Mouse (Mus musculus): ENCODE results near the gene Gm10220.
"Not testable (repeated sequence)": the region's sequence is repeated elsewhere in the genome, so short reads cannot be mapped to it uniquely, and the experiment has no call there.

The Gm10220 gene

DNA sequence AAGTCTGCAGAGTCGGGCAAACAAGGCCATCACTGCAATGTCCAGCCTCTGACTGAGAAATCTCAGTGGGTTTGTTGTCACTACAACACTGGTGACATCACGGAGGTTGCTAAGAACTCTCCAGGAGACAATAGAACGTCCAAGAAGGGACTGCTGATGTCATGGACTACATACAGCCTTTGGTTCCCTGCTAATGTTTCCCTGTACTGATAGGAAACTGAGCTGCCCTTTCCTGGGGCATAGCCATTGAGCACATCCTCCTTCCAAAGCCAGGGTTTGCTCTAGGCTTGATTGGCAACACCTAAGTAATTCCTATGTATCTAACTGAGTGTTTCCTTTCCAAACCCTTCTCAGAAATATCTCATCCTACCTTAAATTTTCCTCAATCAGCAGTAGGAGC, at the start of gene Gm10220:
Gm10220 (minus strand) TSS at position 101 of the 400 bp plus-strand sequence.
- not testable (repeated sequence) for H3K27me3 ChIP-seq (ENCODE audit: control insufficient read depth, insufficient read depth, low read length, poor library complexity, severe bottlenecking); H3K36me3 ChIP-seq (ENCODE audit: control insufficient read depth, insufficient read depth, low read length, poor library complexity, severe bottlenecking); DNase-seq (ENCODE audit: low read depth, low spot score)

DNA sequence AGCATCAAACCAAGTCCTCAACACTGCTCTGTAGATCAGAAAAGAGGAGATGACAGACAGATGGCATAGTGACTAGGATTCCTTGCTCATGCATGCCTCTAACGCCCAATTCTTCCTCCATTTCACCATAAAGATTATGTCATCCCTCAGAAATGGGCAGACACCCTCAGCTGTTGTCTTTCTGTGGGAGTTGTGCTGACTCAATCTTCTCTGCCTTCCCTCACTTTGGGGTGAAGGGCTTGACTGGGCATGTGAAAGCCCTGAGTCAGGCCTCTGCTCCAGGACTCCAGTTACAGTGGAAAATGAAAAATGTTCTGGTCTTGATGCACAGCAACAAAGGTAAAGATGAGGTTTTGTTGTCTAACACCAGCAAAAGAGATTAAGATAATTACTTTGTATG, 48.6 kb upstream of the Gm10220 start:
- Histone ChIP-seq H3K27me3 (ENCODE audit: control insufficient read depth, insufficient read depth, low read length, poor library complexity, severe bottlenecking) (no peaks in the 10 kb centered on the region), H3K36me3 (ENCODE audit: control insufficient read depth, insufficient read depth, low read length, poor library complexity, severe bottlenecking) (no peaks in the 10 kb centered on the region)
- DNase-seq (ENCODE audit: low read depth, low spot score) = no peak

DNA sequence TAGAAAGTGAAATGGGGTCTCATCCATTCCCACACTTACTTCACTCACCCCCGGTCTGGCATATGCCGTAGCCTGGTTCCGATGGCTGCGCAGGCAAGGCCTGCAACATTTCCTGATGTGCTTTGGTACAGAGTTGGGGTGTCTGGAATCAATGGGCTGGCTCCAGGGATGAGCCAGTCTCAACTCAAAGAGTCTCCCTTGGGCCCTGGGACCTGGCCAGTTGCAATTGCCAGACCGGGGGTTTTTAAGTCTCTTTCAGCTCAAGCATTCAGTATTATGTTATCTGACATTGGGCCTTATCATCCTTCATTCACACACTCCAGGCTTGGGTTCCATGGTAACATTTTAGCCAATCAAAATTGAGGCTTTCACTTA, 44.6 kb upstream of the Gm10220 start:
- Histone ChIP-seq H3K36me3 (ENCODE audit: control insufficient read depth, insufficient read depth, low read length, poor library complexity, severe bottlenecking) (no peaks in the 10 kb centered on the region), H3K27me3 (ENCODE audit: control insufficient read depth, insufficient read depth, low read length, poor library complexity, severe bottlenecking) (no peaks in the 10 kb centered on the region)
- no peak for DNase-seq (ENCODE audit: low read depth, low spot score)

DNA sequence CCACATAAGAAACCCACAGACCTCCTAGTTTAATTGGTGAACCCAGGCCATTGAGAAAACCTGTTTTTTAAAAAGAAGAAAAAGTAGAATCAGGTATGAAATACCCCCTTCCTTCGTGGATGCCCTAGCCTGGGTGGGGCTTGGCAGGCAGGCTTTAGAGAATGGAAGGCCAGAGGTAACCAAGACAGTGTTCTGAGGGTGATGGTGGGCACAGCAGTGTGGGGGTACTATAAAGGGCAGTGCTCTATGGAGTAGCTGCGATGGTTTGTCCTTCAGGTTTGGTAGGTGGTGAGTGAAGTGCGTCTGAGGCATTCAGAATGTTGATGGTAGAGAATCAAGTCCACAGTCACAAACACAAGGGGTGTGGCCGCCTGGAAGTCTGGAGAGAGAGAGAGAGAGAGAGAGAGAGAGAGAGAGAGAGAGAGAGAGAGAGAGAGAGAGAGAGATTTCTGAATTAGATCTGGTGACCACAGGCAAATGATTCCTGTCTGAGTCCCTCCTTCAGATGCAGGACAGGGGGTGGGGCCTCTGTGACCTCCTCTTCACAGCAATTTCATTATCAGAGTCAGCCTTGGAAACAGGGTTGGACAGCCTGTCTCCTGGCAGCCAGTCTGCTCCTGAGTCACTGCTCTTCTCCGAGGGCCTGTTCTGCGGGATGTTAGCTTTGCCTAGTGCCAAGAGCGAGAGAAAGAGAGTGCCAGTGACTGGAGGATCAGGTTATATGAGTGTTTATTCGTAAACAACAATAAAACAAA, 44.0 kb upstream of the Gm10220 start:
- no peak for DNase-seq (ENCODE audit: low read depth, low spot score)
- H3K36me3 ChIP-seq (ENCODE audit: control insufficient read depth, insufficient read depth, low read length, poor library complexity, severe bottlenecking) = no peaks in the 10 kb centered on the region
- H3K27me3 ChIP-seq (ENCODE audit: control insufficient read depth, insufficient read depth, low read length, poor library complexity, severe bottlenecking) = no peaks in the 10 kb centered on the region

DNA sequence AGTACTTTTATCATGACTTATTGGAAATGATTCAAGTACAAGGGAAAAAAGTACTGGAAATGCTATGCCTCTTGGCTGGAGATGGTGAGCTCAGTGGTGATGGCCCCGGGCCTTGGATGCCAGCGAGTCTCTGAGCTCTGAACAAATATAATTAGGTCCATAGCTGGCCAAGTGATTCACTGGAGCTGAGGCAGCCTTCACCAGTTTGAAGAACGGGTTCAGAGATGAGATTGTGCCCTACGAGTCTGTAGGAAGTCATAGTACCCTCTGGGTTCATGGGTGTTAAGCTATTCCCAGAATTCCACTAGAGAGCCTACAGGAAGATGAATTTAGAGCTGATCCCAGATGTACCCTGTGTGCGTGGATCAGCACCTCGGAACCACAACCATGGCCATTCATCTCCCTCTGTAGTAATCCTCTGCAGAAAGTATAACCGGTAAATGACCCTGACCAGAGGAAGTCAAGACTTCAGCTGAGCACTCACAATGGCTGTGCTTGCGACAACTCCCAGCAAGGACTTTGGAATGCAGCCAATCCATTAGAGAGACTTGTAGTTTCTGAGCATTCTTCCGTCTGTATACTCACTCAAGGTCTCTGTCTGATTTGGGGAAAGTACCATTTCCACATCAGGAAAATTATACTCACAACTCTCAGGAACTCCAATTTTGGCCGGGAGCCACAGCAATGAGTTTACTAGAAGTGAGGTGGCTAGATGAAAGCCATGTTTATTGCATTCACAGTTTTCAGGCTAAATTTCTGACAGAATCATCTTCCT, 36.4 kb upstream of the Gm10220 start:
- Histone ChIP-seq H3K27me3 (ENCODE audit: control insufficient read depth, insufficient read depth, low read length, poor library complexity, severe bottlenecking) (no peaks in the 10 kb centered on the region), H3K36me3 (ENCODE audit: control insufficient read depth, insufficient read depth, low read length, poor library complexity, severe bottlenecking) (no peaks in the 10 kb centered on the region)
- no peak for DNase-seq (ENCODE audit: low read depth, low spot score)

DNA sequence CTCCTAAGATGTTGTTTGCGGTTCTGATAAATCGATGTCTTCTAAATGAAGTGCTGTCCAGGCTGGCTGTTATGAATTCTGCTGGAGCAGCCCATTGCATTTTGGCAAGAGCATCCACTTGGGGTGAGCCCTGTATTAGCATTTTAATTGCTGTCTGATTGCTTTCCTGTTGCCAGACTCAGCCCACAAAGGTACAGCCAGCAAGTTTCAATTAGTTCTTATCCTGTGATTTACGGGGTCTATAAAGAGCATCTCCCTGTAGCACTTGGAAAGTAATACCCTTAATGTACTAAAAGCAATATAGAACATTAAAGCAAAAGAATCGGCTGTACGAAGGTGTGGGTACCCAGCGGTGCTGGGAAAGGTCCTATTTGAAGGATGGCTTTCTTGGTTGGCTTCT, 21.7 kb upstream of the Gm10220 start:
- Histone ChIP-seq H3K27me3 (ENCODE audit: control insufficient read depth, insufficient read depth, low read length, poor library complexity, severe bottlenecking) (no peaks in the 10 kb centered on the region), H3K36me3 (ENCODE audit: control insufficient read depth, insufficient read depth, low read length, poor library complexity, severe bottlenecking) (no peaks in the 10 kb centered on the region)
- no peak for DNase-seq (ENCODE audit: low read depth, low spot score)

DNA sequence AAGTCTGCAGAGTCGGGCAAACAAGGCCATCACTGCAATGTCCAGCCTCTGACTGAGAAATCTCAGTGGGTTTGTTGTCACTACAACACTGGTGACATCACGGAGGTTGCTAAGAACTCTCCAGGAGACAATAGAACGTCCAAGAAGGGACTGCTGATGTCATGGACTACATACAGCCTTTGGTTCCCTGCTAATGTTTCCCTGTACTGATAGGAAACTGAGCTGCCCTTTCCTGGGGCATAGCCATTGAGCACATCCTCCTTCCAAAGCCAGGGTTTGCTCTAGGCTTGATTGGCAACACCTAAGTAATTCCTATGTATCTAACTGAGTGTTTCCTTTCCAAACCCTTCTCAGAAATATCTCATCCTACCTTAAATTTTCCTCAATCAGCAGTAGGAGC, 16.0 kb downstream of the Gm10220 start, which contains the start of gene 5031410I06Rik:
5031410I06Rik (minus strand) TSS at position 101 of the 400 bp plus-strand sequence.
- not testable (repeated sequence) for H3K36me3 ChIP-seq (ENCODE audit: control insufficient read depth, insufficient read depth, low read length, poor library complexity, severe bottlenecking); H3K27me3 ChIP-seq (ENCODE audit: control insufficient read depth, insufficient read depth, low read length, poor library complexity, severe bottlenecking); DNase-seq (ENCODE audit: low read depth, low spot score)

DNA sequence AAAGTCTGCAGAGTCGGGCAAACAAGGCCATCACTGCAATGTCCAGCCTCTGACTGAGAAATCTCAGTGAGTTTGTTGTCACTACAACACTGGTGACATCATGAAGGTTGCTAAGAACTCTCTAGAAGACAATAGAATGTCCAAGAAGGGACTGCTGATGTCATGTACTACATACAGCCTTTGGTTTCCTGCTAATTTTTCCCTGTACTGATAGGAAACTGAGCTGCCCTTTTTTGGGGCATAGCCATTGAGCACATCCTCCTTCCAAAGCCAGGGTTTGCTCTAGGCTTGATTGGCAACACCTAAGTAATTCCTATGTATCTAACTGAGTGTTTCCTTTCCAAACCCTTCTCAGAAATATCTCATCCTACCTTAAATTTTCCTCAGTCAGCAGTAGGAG, 32.0 kb downstream of the Gm10220 start, which contains the start of gene Gm10471:
Gm10471 (minus strand) TSS at position 101 of the 400 bp plus-strand sequence.
- DNase-seq (ENCODE audit: low read depth, low spot score); H3K36me3 ChIP-seq (ENCODE audit: control insufficient read depth, insufficient read depth, low read length, poor library complexity, severe bottlenecking); H3K27me3 ChIP-seq (ENCODE audit: control insufficient read depth, insufficient read depth, low read length, poor library complexity, severe bottlenecking): not testable (repeated sequence)

DNA sequence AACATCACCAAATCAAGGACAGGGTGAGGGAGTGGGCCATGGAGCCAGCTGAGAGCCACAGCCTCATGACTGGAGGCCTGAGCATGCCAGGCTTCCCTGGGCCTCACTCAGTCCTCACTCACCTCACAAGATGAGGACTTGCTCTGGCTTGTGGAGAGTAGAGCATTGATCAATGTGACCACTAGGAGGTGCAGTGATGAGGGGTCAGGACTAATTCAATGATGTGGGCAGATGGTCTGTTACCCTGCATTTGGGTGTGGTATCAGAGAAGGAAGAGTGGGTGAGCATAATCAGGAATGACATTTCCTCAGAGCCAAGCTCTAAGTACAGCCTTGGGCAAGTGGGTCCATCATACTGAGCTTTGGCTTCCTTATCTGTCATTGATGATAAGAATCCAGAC, 42.2 kb downstream of the Gm10220 start:
- not testable (repeated sequence) for H3K27me3 ChIP-seq (ENCODE audit: control insufficient read depth, insufficient read depth, low read length, poor library complexity, severe bottlenecking); DNase-seq (ENCODE audit: low read depth, low spot score); H3K36me3 ChIP-seq (ENCODE audit: control insufficient read depth, insufficient read depth, low read length, poor library complexity, severe bottlenecking)

DNA sequence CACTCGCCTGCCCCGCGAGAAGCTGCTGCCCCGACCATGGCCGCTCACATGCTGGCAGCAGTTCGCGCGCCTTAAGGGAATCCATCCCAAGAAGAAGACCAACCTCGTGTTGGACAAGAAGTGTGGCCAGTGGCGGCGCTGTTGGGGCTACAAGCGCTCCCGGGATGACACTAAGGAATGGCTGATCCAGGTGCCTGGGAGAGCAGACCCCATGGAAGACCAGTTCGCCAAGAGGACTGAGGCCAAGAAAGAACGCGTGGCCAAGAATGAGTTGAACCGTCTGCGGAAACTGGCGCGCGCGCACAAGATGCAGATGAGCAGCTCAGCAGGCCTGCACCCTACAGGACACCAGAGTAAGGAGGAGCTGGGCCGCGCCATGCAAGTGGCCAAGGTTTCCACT, 50.5 kb downstream of the Gm10220 start:
- Histone ChIP-seq H3K36me3 (ENCODE audit: control insufficient read depth, insufficient read depth, low read length, poor library complexity, severe bottlenecking) (no peaks in the 10 kb centered on the region), H3K27me3 (ENCODE audit: control insufficient read depth, insufficient read depth, low read length, poor library complexity, severe bottlenecking) (no peaks in the 10 kb centered on the region)
- no peak for DNase-seq (ENCODE audit: low read depth, low spot score)
